Comparison of ENCODE assay signal across 8 mouse cellular contexts in the genomic region with DNA sequence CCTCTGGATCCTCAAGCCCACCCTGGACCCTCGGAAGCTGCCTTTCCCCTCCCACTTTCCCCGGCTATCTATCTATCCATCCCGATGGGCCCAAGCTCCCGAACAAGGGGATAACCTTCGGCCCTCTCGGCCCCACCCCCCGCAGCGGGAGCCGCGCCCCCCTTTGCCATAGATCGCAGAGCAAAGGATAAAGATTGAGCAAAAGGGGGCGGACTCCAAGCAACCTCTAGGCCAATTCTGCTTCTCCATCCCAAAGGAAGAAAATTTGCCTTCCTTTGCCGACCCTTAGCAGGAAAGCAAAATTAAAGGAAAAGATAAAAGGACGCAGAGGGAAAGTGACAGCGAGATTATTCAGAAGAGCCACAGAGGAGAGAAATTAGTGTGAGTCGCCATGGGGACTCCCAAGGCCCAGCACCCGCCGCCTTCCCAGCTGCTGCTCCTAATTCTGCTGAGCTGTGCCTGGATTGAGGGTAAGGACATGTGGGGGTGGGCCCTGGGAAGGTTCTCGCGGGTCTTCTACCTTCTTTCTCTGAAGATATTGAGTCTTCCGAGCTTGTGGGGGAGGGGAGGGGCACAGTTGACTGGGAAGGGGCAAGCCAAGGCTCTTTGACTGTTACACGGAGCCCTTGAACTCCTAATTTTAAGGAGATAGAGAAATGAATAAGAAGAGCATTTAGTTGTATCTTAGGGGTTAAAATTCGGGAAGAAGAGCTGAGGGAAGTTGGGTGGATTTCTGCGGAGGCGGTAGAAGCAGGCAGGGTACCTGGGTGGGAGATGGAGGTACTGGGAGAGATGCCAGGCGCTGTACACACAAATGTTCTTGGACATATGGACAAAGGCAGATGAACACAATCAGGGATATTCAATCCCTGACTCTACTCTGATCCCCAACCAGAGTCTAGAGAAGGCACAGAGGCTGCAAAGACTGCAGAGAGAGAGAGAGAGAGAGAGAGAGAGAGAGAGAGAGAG. TPM values are rescaled to one million over a fixed set of nuclear protein-coding genes. Genes with fewer than 3 reads are reported as not detected.
A peak's percentile ranks its signal among the peaks of the same experiment; 100 is the strongest.
DNase-seq lines count a peak whose midpoint lies in the region; ATAC-seq lines count a peak whose summit lies in the region.

No protein-coding gene starts in this region.

- intact Hi-C loops in heart, postnatal 36 days (cut with DNase I): loop anchor here (1.0 kb wide), 1 partner anchor 24 kb away; the partner anchor contains the start of gene Cdipt

- no peaks in the 10 kb centered on the region for H3K36me3 ChIP-seq in heart, embryonic 16.5 days (ENCODE audit: control insufficient read depth, insufficient read depth)
- peaks cover 9% of the 10 kb centered on the region for H3K36me3 ChIP-seq in hindbrain, embryonic 15.5 days
- peaks cover 31% of the 10 kb centered on the region for H3K36me3 ChIP-seq in neural tube, embryonic 13.5 days

- DNase-seq in heart, postnatal 36 days: no peak
- DNase-seq in cerebellum, adult 9-11 months: peak; percentile 75
- DNase-seq in thymus, postnatal 0 days (ENCODE audit: low spot score): no peak
- DNase-seq in urinary bladder, postnatal 36 days (ENCODE audit: low spot score in 2 of 2): no peak
- no peak for DNase-seq in thymus, postnatal 10 days (ENCODE audit: low spot score in 2 of 2)

- no peak overlapping the region for H3K9ac ChIP-seq in heart, embryonic 16.5 days (ENCODE audit: low read length)
- H3K9ac ChIP-seq in hindbrain, embryonic 15.5 days: peak overlapping the region; percentile 65
- peak overlapping the region; percentile 78 for H3K9ac ChIP-seq in neural tube, embryonic 13.5 days

- peak overlapping the region; percentile 78 for H3K4me2 ChIP-seq in heart, embryonic 16.5 days (ENCODE audit: low read depth, low read length)
- H3K4me2 ChIP-seq in hindbrain, embryonic 15.5 days: peak overlapping the region; percentile 84
- peak overlapping the region; percentile 99 for H3K4me2 ChIP-seq in neural tube, embryonic 13.5 days

- H3K4me1 ChIP-seq in heart, embryonic 16.5 days (ENCODE audit: control insufficient read depth, insufficient read depth, low read length): peaks cover 4% of the 10 kb centered on the region; the same call in 1 of the 2 replicates
- peaks cover 55% of the 10 kb centered on the region for H3K4me1 ChIP-seq in hindbrain, embryonic 15.5 days (replicated peaks)
- H3K4me1 ChIP-seq in neural tube, embryonic 13.5 days (replicated peaks): peaks cover 78% of the 10 kb centered on the region

- 6% methylated on average over 26 of the region's 26 CpGs for WGBS in heart, embryonic 16.5 days
- WGBS in hindbrain, embryonic 15.5 days: 4% methylated on average over 26 of the region's 26 CpGs
- 6% methylated on average over 26 of the region's 26 CpGs for WGBS in neural tube, embryonic 13.5 days

- H3K27ac ChIP-seq in heart, embryonic 16.5 days (ENCODE audit: low read length): no peak overlapping the region
- peak overlapping the region; percentile 92 for H3K27ac ChIP-seq in hindbrain, embryonic 15.5 days (replicated peaks)
- H3K27ac ChIP-seq in neural tube, embryonic 13.5 days (replicated peaks): peak overlapping the region; percentile 94

- peaks cover 29% of the 10 kb centered on the region for H3K27me3 ChIP-seq in heart, embryonic 16.5 days (ENCODE audit: control insufficient read depth, insufficient read depth, low read length)
- no peaks in the 10 kb centered on the region for H3K27me3 ChIP-seq in hindbrain, embryonic 15.5 days
- peaks cover 25% of the 10 kb centered on the region for H3K27me3 ChIP-seq in neural tube, embryonic 13.5 days

- H3K9me3 ChIP-seq in heart, embryonic 16.5 days (replicated peaks; ENCODE audit: control insufficient read depth, low read length): no peaks in the 10 kb centered on the region
- H3K9me3 ChIP-seq in hindbrain, embryonic 15.5 days: no peaks in the 10 kb centered on the region
- H3K9me3 ChIP-seq in neural tube, embryonic 13.5 days: no peaks in the 10 kb centered on the region

- no peak overlapping the region; the same call in 1 of the 2 replicates for H3K4me3 ChIP-seq in heart, embryonic 16.5 days (ENCODE audit: low read length)
- peak overlapping the region; percentile 53 for H3K4me3 ChIP-seq in hindbrain, embryonic 15.5 days
- H3K4me3 ChIP-seq in neural tube, embryonic 13.5 days: peak overlapping the region; percentile 58

- no peak for ATAC-seq in heart, embryonic 16.5 days (replicated peaks; ENCODE audit: extremely low read depth, insufficient read depth, low FRiP score)
- ATAC-seq in hindbrain, embryonic 15.5 days (ENCODE audit: low FRiP score, low read depth): no peak
- no peak for ATAC-seq in neural tube, embryonic 13.5 days (ENCODE audit: low read depth)

RNA-seq across cellular contexts. Expression of gene Sez6l2, which starts 0.6 kb away (rescaled TPM):
- polyA plus RNA-seq in heart, embryonic 16.5 days (2015; fragmentation: Nextera tagmentation; extraction: Ambion mirVana): 0.53 and 1.0 TPM in 2 replicates
- total RNA-seq in heart, postnatal 36 days (2021): 1 to 10 TPM; 6.4 to 10.0 TPM
- polyA plus RNA-seq in hindbrain, embryonic 15.5 days (2015; fragmentation: Nextera tagmentation; extraction: Ambion mirVana): 49.3 and 55.9 TPM in 2 replicates
- polyA plus RNA-seq in neural tube, embryonic 13.5 days (2015; fragmentation: Nextera tagmentation; extraction: Ambion mirVana): 34.7 and 35.1 TPM in 2 replicates
- 0.50 and 0.78 TPM in 2 replicates for polyA plus RNA-seq in thymus, postnatal 0 days (2015; fragmentation: Nextera tagmentation; extraction: Ambion mirVana)

RNA-seq across cellular contexts. Expression of gene Asphd1, which starts 1.5 kb away (rescaled TPM):
- polyA plus RNA-seq in heart, embryonic 16.5 days (2015; fragmentation: Nextera tagmentation; extraction: Ambion mirVana): not detected in 2 replicates
- total RNA-seq in heart, postnatal 36 days (2021): not detected
- 9.8 and 10.1 TPM in 2 replicates for polyA plus RNA-seq in hindbrain, embryonic 15.5 days (2015; fragmentation: Nextera tagmentation; extraction: Ambion mirVana)
- 5.6 and 6.6 TPM in 2 replicates for polyA plus RNA-seq in neural tube, embryonic 13.5 days (2015; fragmentation: Nextera tagmentation; extraction: Ambion mirVana)
- not detected in 2 replicates for polyA plus RNA-seq in thymus, postnatal 0 days (2015; fragmentation: Nextera tagmentation; extraction: Ambion mirVana)

RNA-seq across cellular contexts. Expression of gene Kctd13, which starts 22.3 kb away (rescaled TPM):
- polyA plus RNA-seq in heart, embryonic 16.5 days (2015; fragmentation: Nextera tagmentation; extraction: Ambion mirVana): 13.3 TPM in 2 replicates
- total RNA-seq in heart, postnatal 36 days (2021): 1 to 10 TPM; 5.4 to 7.4 TPM
- polyA plus RNA-seq in hindbrain, embryonic 15.5 days (2015; fragmentation: Nextera tagmentation; extraction: Ambion mirVana): 118 and 130 TPM in 2 replicates
- 94.3 and 99.3 TPM in 2 replicates for polyA plus RNA-seq in neural tube, embryonic 13.5 days (2015; fragmentation: Nextera tagmentation; extraction: Ambion mirVana)
- polyA plus RNA-seq in thymus, postnatal 0 days (2015; fragmentation: Nextera tagmentation; extraction: Ambion mirVana): 15.8 and 18.0 TPM in 2 replicates

RNA-seq across cellular contexts. Expression of gene Cdipt, which starts 24.8 kb away (rescaled TPM):
- polyA plus RNA-seq in heart, embryonic 16.5 days (2015; fragmentation: Nextera tagmentation; extraction: Ambion mirVana): 85.1 and 89.4 TPM in 2 replicates
- 10 to 100 TPM; 52.2 to 55.4 TPM for total RNA-seq in heart, postnatal 36 days (2021)
- polyA plus RNA-seq in hindbrain, embryonic 15.5 days (2015; fragmentation: Nextera tagmentation; extraction: Ambion mirVana): 131 and 140 TPM in 2 replicates
- 121 and 124 TPM in 2 replicates for polyA plus RNA-seq in neural tube, embryonic 13.5 days (2015; fragmentation: Nextera tagmentation; extraction: Ambion mirVana)
- 91.9 and 94.6 TPM in 2 replicates for polyA plus RNA-seq in thymus, postnatal 0 days (2015; fragmentation: Nextera tagmentation; extraction: Ambion mirVana)

RNA-seq across cellular contexts. Expression of gene Cdiptos, which starts 25.0 kb away (rescaled TPM):
- polyA plus RNA-seq in heart, embryonic 16.5 days (2015; fragmentation: Nextera tagmentation; extraction: Ambion mirVana): 1.2 and 1.6 TPM in 2 replicates
- under 1 TPM; 0.31 to 0.65 TPM for total RNA-seq in heart, postnatal 36 days (2021)
- polyA plus RNA-seq in hindbrain, embryonic 15.5 days (2015; fragmentation: Nextera tagmentation; extraction: Ambion mirVana): 0.67 and 1.4 TPM in 2 replicates
- 1.2 and 1.4 TPM in 2 replicates for polyA plus RNA-seq in neural tube, embryonic 13.5 days (2015; fragmentation: Nextera tagmentation; extraction: Ambion mirVana)
- 1.6 and 1.7 TPM in 2 replicates for polyA plus RNA-seq in thymus, postnatal 0 days (2015; fragmentation: Nextera tagmentation; extraction: Ambion mirVana)

Comparison
In these comparisons a context has a peak if more than half of its experiments do, and no peak if none do; other contexts are left out.
1. RNA of gene Sez6l2, which starts 0.6 kb away (polyA plus RNA-seq): 49.3 to 55.9 TPM in hindbrain, embryonic 15.5 days and 34.7 to 35.1 TPM in neural tube, embryonic 13.5 days; 0.50 to 0.78 TPM in thymus, postnatal 0 days and 0.53 to 1.0 TPM in heart, embryonic 16.5 days; every median in the first group is over 10 times any median in the second.
2. Peak in every context shown above with its lines, with median percentiles within 50 percentile points of each other: H3K4me2 ChIP-seq.